Comparison of ENCODE assay signal across 19 mouse cellular contexts in genomic region chr5:63579409-63579808, GRCm38 (mm10).
DNase-seq lines count a peak whose midpoint lies in the region.
"Had no signal": no experiment of that assay in that cellular context is flagged by ENCODE, and none has a peak within 500 bp of the region (broad histone marks: within the 10 kb centered on the region; RNA-seq: fewer than 3 reads in every experiment).

No protein-coding gene starts in this region.

- intact Hi-C loops in left cerebral cortex, postnatal 25 days (cut with DNase I): no loop called here
- intact Hi-C loops in left cerebral cortex, postnatal 36 days (cut with DNase I): no loop called here

- peak; percentile 22 to 28 for DNase-seq in frontal cortex, adult 2 months (ENCODE audit: extremely low spot score in 1 of 2, low spot score in 1 of 2)
- no peak for DNase-seq in frontal cortex, postnatal 25 days (ENCODE audit: low spot score in 2 of 2)
- peak; percentile 7 to 39 for DNase-seq in left cerebral cortex, postnatal 25 days (ENCODE audit: low spot score in 2 of 2)
- DNase-seq in left cerebral cortex, postnatal 36 days (ENCODE audit: low spot score in 2 of 2): no peak
- peak; percentile 4 for DNase-seq in right cerebral cortex, adult 18-20 months
- DNase-seq in right cerebral cortex, postnatal 14 days: no peak
- no peak for DNase-seq in thymus, postnatal 25 days
- DNase-seq: adrenal gland, postnatal 25 days; B cell, adult 2 months; cerebellum, adult 8-10 months; cerebellum, postnatal 25 days; heart, adult 2 months; kidney, adult 9 months; kidney, postnatal 10 days; left cerebral cortex, postnatal 4 days; liver, postnatal 0 days; right cerebral cortex, postnatal 4 days; thymus, adult 2 months; thymus, postnatal 4 days had no signal

Comparison
In these comparisons a context has a peak if more than half of its experiments do, and no peak if none do; other contexts are left out.
1. DNase-seq: peak in frontal cortex, adult 2 months (2 of 2), left cerebral cortex, postnatal 25 days (2 of 2) and right cerebral cortex, adult 18-20 months (single experiment); none in frontal cortex, postnatal 25 days (0 of 2), left cerebral cortex, postnatal 36 days (0 of 2), right cerebral cortex, postnatal 14 days (single experiment) and thymus, postnatal 25 days (single experiment).